Mouse (Mus musculus): ENCODE measurements around the gene Phka1.

DNA sequence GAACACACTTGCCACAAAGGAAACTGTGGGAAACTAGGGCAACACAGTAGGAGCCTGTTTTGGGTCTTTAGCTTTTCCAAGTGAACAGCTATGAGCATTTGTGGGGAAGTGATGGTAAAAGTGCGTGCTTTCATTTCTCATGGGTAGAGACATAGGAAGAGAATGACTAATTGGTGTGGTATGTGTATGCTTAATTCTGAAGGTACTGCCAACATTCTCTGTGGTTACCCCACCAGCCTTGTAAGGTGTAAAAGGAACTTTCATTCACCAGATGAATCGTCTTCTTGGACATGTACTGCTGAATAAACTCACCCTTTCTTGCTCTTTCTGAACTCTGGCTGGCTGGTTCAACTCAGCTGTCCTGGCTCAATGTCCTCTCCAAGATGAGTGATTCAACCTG is 22.6 kb upstream of the Phka1 start:
- TF ChIP-seq POLR2A (IDR thresholded peaks at IDR 0.05; ENCODE audit: borderline replicate concordance, insufficient read depth, low read length), result no peak
- no peak for TF ChIP-seq CTCF (IDR thresholded peaks at IDR 0.05; ENCODE audit: borderline replicate concordance, insufficient read depth, low read depth, low read length)
